Mouse (Mus musculus) C2C12 (cell line): ENCODE results near the gene Vdr.

Experiments used
- CTCF ChIP-seq: IDR thresholded peaks from one replicate; pipeline ENCODE4 v1.5.1; 2011; ENCODE audit not compliant: control insufficient read depth, insufficient read depth, insufficient read length
- USF1 ChIP-seq: IDR thresholded peaks from one replicate; pipeline ENCODE4 v1.6.1; 2011; ENCODE audit warnings: low read depth, mild to moderate bottlenecking, control low read depth, moderate library complexity

DNA sequence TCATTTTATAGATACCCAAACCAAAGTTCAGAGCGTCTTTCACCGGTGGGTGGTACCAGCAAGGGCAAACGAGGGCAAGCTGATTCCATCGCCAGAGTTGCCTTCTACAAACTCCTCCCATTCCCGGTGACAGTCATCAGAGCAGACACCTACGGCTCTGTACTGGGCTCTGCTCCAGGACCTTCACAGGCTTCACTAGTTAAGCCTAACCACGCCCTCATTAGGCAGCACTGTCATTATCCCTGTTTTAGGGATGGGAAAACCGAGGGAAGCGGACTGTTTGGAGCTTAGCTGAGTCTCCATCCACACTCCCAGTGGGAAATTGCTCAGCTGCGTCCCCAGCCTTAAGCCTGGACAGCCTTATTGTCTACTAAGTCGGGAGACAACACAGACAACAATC, 20.4 kb downstream of the Vdr start:
- no peak for TF ChIP-seq CTCF
- TF ChIP-seq USF1: no peak
